Mouse (Mus musculus) spleen, postnatal 0 days (tissue): ENCODE results near the gene Olfr467. TPM values are rescaled to one million over a fixed set of nuclear protein-coding genes. Genes with fewer than 3 reads are reported as not detected.

Source experiments
- polyA plus RNA-seq: library from polyadenylated mRNA; unstranded; fragments of >200 nt; fragmentation: Nextera tagmentation; extraction: Ambion mirVana; gene quantifications from 2 replicates; pipeline ENCODE4 v1.2.1, GENCODE M21; 2015

The Olfr467 gene
- polyA plus RNA-seq: not detected in 2 replicates

GRCm38 (mm10) chr7:107811963-107812362 lies at the start of gene Olfr467:
Olfr467 (plus strand) TSS chr7:107812263.

GRCm38 (mm10) chr7:107801108-107801507 lies 11.0 kb upstream of the Olfr467 start, which contains the start of gene Ovch2:
Ovch2 (minus strand) TSS chr7:107801208.

GRCm38 (mm10) chr7:107825441-107825840 lies 13.4 kb downstream of the Olfr467 start, which contains the start of gene Olfr469:
Olfr469 (minus strand) TSS chr7:107825541.

DNA sequence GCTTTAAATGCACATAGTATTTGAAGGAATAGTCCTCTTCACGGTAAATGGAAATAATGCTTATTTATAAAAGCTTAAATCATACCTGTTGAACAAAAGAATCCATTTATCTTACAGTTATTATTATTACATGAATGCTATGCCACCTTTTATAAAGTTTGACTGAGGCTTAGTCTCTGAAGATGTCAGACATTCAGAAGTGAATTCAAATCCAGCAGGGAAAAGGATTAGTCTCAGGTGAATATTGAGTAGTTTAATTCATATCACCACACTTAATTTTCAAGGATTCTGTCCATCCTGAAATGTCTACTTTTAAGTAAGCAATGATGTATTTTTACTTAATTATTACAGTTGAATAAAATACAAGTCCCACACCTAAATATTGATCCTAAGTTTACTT lies 35.3 kb downstream of the Olfr467 start, which contains the start of gene Olfr470:
Gene Olfr470 (minus strand): TSS at position 101 of the 400 bp plus-strand sequence.

Other genes with a start within 250 kb of the Olfr467 start
- gene Olfml1, start 244.8 kb upstream of the Olfr467 start, polyA plus RNA-seq: 6.7 and 9.8 TPM in 2 replicates
- gene Ppfibp2, start 217.1 kb upstream of the Olfr467 start, polyA plus RNA-seq: 4.4 and 5.1 TPM in 2 replicates
- gene 5330417H12Rik, start 187.1 kb upstream of the Olfr467 start, polyA plus RNA-seq: 0.20 TPM in 1 of 2 replicates, not detected in the other
- 0.06 and 0.17 TPM in 2 replicates for gene Cyb5r2, start 54.2 kb upstream of the Olfr467 start, polyA plus RNA-seq
- gene Ovch2, start 11.1 kb upstream of the Olfr467 start, polyA plus RNA-seq: not detected in 2 replicates
- gene Olfr469, start 13.3 kb downstream of the Olfr467 start, polyA plus RNA-seq: not detected in 2 replicates
- not detected in 2 replicates for gene Olfr470, start 35.2 kb downstream of the Olfr467 start, polyA plus RNA-seq
- gene Olfr472, start 85.6 kb downstream of the Olfr467 start, polyA plus RNA-seq: not detected in 2 replicates
- not detected in 2 replicates for gene Olfr473, start 118.2 kb downstream of the Olfr467 start, polyA plus RNA-seq
- not detected in 2 replicates for gene Olfr474, start 142.4 kb downstream of the Olfr467 start, polyA plus RNA-seq
- gene Olfr476, start 152.5 kb downstream of the Olfr467 start, polyA plus RNA-seq: not detected in 2 replicates
- not detected in 2 replicates for gene Olfr477, start 174.4 kb downstream of the Olfr467 start, polyA plus RNA-seq
- gene Olfr478, start 221.7 kb downstream of the Olfr467 start, polyA plus RNA-seq: not detected in 2 replicates
- gene Olfr479, start 238.4 kb downstream of the Olfr467 start, polyA plus RNA-seq: not detected in 2 replicates